Mouse (Mus musculus) heart, postnatal 10 days (tissue): ENCODE results near the gene Gatc. TPM values are rescaled to one million over a fixed set of nuclear protein-coding genes. Genes with fewer than 3 reads are reported as not detected.
"Not testable (repeated sequence)": the region's sequence is repeated elsewhere in the genome, so short reads cannot be mapped to it uniquely, and the experiment has no call there.

Experiments
- DNase-seq, 2 experiments: peaks; one replicate each; pipeline ENCODE4 v3.0.0; 2021
- intact Hi-C: fragments of 180-260 bp; cut with DNase I; formaldehyde crosslinking; loops from one replicate; pipeline ENCODE4 v1.15.1; 2025
- total RNA-seq, 2 experiments: library from RNA; stranded (reverse); gene quantifications; 2 replicates each; pipeline ENCODE4 v1.2.3; 2021

Gatc gene
- total RNA-seq, 2 experiments from 2014 or later, result 16.7 to 18.2 TPM

DNA sequence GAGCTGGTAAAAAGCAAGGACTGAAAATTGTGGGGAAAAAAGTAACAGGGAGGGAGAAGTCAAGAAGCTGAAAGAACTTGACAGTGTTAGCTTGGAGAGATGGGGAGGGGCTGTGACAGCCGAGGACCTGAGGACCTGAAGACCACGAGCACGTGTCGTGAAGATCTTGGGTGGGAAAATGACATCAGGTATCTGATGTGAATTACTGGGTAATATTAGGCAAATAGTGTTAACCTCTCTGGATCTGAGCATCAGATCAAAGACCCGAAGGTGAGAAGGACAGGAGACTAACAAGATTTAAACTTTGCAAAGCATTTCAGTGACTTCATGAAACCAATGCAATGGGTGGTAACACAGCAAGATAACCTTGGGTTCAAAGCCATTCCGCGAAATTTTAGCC is 971 bp downstream of the Gatc start:
- DNase-seq, result no peak
- intact Hi-C loops, result loop anchor here (2.0 to 5.0 kb wide), 3 partner anchors 13 to 58 kb away; partner anchors contain the start of genes Dynll1 and Srsf9

DNA sequence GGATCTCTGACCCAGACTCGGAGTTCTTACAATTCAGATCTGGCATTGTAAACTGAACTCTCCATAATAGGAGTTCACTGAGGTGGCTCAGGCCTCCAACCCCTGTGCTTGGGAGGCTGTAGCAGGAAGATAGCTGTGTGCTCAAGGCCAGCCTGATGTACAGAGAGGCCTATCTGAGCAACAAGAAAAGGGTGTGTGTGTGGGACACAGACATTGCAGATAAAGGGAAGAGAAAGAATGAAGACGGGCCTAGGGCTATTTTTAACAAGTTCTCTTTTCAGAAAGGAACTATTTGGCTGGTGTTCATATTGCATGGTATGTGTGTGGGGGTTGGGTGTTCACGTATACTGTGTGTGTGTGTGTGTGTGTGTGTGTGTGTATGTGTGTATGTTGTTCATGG is 7.4 kb downstream of the Gatc start:
- intact Hi-C loops, result no loop called here
- DNase-seq, result no peak

DNA sequence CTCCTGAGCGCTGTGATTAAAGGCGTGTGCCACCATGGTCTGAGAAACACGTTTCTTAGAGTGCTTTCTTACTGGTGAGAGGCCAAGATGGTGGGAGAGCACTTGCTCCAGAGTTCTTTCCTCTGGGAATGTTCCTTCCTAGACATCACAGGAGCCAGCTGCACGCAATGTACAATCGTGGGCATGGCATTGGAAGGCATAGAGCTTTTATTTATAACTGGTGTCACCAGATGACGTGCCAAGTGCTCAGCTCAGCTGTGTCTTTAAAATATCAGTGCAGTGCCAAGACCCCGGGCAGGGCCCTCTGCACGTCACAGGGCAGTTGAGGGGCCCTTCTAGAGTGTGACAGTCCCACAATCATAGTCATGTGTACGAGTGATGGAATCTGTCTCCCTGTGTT is 10.0 kb downstream of the Gatc start:
- DNase-seq, result peak in 1 of 2 experiments; percentile 39
- intact Hi-C loops, result no loop called here

DNA sequence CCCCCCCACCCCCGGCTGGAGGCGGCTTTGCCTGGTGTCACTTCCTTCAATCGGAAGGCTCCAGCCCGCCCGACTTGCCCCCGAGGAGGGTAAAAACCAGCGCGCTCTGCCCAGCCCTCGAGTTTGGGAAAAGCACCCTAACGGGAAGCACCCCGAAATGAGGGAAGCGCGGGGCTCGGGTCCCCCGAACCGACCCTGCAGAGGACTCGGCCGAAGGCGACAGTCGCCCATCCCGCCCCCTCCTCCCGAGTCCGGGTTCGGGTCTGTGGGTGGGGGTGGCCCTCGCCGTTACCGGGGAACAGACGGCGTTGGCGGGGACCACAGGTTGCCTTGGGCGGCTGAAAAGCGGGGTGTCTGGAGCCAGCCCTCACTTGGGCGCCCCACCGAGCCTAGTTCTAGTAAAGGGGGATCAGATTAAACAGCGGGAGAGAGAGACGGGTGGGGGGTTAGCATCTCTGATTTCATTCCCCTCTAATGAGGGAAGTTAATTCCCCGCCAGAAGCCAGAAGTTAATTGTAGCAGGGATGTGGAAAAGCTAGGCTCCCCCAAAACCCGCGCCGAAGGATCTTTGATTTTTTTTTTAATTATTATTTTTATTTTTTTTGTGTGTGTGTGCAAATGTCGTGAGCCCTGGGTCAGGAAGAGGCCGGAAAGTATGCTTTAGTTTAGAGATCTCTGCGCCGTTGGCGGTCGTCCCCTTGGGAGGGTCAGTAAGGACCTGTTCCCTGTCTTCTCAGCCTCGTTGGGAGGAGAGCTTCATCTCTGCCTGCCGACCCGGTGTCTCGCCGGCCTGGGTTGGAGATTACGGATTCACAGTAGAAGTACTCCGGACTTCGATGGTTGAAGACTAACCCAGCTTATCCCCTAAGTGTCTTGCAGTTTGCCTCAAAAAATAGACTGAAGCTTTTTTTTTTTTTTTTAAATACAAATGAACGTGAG is 13.1 kb downstream of the Gatc start:
- DNase-seq, result peak; percentile 42 to 47
- intact Hi-C loops, result loop anchor here (1.0 to 5.0 kb wide), 3 partner anchors 13 to 36 kb away; partner anchors contain the start of genes Dynll1, Gatc and Triap1

DNA sequence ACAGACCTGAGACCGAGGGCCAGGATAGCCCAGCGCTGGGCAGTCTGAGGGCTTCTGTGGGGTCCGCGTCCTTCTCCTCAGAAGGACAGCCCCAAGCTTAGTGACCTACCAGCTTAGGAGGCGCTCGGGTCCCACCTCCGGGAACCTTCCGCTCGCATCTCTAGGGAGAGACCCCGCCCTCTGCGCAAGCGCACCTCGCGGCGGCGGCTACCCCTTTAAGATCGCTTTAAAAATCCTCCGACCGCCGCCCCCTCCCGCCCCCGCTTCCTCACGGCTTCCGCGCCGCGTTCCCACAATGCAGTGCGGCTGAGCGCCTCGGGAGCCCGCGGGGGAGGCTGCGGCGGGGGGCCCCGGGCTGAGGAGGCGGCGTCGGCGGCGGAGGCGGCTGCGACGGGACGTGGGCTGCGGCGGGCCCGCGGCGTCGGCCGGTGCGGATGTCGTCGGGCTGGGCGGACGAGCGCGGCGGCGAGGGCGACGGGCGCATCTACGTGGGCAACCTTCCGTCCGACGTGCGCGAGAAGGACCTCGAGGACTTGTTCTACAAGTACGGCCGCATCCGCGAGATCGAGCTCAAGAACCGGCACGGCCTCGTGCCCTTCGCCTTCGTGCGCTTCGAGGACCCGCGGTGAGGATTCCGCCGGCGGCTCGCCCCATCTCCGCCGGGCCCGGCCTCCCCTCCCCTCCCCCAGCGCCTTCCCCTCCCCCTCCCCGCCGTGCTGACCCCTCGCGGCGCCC is 13.9 kb downstream of the Gatc start, which contains the start of gene Srsf9:
TSS of gene Srsf9 (plus strand) at position 303 of the 735 bp plus-strand sequence.
- intact Hi-C loops, result loop anchor here (1.0 to 5.0 kb wide), 3 partner anchors 14 to 35 kb away; partner anchors contain the start of genes Dynll1, Gatc and Triap1
- DNase-seq, result peak; percentile 97

DNA sequence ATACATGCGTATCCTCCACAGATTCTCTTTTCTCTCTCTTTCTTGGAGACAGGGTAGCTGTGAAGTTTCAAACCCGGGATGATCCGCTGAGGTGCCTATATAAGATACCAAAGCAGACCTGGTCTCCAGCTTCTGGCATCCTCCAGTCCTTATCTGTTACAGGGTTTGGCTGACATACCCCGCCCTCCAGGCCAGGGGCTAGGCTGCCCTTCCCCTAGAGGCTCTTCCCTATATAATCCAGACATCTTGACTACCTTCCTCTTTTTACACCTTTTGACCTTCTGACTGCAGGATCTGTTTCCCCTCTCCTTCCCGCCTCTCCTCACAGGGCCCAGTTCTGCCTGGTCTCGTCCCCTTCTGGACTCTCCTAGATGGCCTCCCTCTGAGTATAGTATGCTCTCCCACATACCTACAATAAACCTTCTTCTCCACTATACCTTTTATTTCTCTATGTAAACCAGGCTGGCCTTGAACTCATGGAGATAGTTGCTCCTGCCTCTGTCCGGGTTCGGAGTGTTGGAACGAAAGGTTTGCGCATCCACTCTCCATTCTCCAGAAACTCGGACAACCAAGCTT is 14.6 kb downstream of the Gatc start:
- intact Hi-C loops, result loop anchor here (2.0 to 5.0 kb wide), 2 partner anchors 14 to 34 kb away; partner anchors contain the start of genes Gatc and Triap1

DNA sequence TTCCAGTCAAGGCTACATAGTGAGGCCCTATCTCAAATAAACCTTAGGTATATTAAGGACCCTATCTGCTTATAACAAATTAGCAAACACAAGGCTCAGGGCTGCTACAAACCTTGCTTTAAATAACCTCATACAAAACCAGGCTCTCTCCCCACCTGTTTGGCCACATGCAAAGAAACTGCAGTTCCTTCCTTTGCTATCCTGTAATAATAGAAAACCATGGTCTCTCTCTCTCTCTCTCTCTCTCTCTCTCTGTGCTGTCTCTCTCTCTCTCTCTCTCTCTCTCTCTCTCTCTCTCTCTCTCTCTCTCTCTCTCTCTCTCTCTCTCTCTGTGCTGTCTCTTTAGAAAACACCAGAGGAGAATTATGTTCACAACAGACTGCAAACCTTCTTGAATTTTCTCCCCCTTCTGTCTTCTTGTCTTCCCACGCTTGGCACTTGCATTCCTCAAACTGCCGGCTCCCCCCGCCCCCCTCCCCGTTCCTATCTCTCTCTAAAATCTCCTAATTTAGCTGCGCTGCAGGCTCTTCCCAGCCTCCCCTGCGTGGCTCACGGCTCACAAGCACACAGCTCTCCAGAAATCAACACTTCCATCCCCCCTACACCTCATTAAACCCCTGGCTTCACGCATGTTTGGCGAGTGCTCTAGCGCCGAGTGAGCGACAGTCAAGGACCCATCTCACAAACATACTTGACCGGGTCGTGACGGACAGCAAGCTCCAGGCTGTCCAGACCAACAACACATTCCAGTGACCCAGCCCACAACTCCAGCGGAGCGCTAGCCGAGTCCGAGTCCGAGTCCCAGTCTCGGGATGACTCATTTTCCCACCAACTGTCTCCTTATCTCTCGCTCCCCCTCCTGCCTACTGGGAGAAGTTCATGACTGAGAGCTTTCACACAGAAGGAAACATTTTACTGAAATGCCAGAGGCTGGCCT is 21.7 kb downstream of the Gatc start:
- intact Hi-C loops, result loop anchor here (2.0 kb wide), 1 partner anchor 18 kb away; the partner anchor contains the start of gene Dynll1
- peak; percentile 83 to 84 for DNase-seq

More for the DNA sequence above, 14.6 kb downstream of the Gatc start:
- peak; percentile 29 to 42 for DNase-seq

DNA sequence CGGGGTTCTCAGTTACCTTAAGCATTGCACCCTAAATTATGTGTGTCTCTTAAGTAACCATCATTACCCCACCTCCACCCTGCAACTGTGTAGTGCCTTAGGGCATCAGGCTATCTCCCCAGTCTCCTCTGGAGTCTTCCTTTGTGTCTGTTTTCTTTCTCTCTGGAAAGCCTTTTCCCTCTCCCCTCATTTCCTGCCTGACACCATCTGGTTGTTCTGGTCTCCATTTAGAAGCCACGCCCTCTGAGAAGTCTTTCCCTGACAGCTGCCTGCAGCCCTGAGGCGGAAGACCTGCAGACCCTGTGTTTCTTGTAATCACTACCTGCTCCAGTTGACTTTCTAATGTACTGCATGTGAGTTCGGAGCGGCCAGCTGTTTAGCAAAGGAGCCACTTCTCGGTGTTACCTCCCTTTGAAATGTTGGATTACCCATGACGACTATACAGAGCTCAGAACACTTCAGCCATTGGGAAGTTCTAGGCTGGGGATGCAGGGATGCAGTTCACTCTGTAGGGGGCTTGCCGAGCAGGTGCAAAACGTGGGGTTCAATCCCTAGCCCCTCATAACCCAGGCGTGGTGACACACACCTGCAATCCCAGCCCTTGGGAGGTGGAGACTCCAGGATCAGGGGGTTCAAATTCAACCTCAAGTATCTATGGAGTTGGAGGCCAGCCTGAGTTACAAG is 23.2 kb downstream of the Gatc start:
- peak; percentile 34 to 35 for DNase-seq
- intact Hi-C loops, result loop anchor here (2.0 kb wide), 1 partner anchor 17 kb away; the partner anchor contains the start of gene Dynll1

DNA sequence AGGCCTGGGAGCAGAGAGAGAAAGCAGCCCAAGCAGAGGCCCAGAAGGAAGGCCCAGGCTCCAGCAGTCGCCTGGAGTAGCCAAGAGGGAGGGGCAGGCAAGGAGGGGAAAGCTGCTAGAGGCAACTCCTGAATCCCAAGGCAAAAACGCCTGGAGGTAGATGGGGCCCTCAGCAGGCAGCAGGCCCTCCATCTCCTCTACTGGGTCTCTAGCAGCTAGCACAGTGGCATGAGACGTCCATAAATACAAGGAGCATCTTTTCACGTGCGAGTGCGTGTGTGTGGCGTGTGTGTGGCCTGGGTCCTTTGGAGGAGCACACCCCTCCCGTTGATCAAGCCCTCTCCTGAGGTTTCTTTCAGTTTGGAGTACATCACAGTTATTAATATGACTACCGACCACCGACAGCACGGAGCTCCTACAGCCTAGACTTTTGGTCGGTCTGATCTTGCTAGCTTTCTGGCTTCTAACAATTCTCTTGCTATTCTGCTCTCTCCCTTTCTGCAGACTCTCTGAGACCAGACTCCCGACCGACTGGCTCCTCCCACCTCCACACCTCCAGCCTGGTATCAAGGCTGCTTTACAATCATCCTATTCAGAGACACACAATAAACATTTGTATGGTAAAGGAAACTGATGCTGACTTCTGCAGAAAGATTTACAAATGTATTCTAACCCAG is 23.9 kb downstream of the Gatc start:
- intact Hi-C loops, result no loop called here
- peak in 1 of 2 experiments; percentile 27 for DNase-seq

DNA sequence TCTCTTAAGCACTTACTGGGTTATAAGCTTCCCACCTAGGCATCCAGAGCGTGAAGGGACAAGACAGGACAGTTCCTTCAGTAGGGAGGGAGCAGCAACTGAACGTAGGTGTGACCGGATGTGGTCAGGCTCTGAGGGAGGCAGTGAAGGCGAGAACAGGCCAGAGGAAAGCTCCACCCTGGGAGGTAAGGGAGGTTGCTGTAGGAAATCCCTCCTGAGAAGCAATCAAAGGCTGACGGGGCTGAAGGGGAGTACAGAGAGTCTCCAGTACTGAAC is 27.4 kb downstream of the Gatc start:
- intact Hi-C loops, result no loop called here

DNA sequence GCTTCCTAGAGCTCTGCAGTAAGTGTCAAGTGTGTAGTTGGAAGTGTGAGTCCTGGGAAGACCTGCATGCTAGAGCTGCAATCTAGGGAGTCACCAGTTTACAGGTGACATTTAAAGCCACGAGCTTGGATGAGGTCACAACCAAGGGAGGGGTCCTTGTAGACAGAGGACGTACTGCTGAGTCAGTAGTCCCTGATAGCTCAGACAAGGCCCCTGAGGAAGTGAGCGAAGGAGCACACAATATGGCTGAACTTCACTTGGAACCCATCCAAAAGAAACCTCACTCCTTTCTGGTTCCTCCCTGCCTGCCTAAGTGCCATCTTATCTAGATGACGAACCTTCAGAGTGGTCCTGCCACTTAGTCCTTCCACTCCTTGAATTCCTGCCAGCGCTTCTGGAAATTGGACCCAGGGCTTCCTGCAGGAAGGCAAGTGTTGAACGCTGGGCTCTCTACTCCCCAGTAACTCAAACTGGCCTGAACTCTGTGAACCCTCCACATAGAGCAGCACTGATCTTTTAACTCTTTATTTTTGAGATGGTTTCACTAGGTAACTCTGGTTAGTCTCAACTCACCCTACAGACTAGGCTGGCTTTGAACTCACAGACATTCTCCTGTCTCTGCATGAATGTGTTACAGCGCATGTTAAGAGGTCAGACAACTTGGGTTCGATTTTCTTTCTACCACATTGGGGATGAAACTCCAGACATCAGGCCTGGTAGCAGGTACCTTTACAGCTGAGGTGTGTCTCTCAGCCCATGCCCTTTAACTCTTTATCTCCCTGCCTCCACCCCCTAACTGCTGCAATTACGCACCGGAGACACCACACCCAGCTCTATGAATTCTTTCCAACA is 27.9 kb downstream of the Gatc start:
- DNase-seq, result no peak
- intact Hi-C loops, result no loop called here

More for the DNA sequence above, 27.4 kb downstream of the Gatc start:
- DNase-seq, result no peak

DNA sequence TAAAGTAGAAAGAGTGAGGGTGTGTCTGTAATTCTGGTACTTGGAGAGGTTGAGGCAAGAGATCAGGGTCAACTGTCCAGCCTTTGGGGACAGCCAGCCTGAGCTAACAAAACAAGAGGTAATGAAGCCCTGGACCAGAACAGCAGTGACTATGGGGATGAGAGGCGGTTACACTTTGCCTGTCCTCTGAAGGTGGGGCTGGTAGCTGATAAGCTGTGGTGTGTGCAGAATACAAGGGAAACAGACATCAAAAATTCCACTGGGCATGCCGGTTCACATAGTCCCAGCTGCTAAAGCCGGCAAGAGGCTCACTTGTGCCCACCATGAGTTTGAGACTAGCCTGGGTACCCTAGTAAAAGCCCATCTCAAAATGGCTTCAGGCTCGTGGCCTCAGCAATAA is 28.6 kb downstream of the Gatc start:
- DNase-seq, result no peak
- intact Hi-C loops, result no loop called here

DNA sequence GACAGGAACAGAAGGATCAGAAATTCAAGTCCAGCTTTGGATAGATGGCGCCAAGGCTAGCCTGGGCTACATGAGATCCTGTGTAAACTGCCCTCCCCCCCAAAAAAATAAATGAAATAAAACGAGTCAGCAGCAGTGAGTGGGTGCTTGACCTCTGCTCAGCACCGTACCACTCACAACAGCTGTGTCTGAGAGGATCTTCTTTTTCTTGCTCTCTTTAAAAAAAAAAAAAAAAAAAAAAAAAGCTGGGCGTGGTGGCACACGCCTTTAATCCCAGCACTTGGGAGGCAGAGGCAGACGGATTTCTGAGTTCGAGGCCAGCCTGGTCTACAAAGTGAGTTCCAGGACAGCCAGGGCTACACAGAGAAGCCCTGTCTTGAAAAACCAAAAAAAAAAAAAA is 38.8 kb downstream of the Gatc start:
- intact Hi-C loops, DNase-seq: not testable (repeated sequence)

DNA sequence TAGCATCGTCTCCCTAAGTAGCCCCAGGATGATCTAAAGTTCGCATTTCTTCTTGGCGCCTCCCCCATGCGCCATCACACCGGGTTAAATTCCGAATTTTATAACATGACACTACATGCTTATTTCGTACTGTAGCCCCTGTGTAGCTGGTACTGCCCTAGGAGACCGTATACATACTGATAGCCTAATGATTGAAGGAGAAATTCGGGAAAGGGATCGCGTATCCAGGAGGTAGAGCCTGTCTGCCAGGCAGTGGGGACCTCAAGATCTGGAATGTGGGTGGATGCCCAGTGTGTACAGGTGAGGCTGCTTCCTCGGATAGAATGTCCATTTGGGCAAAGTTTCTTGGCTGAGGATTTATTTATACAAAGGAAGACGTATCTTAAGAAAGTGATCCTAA is 39.4 kb downstream of the Gatc start:
- DNase-seq, result peak in 1 of 2 experiments; percentile 13
- intact Hi-C loops, result loop anchor here (2.0 kb wide), 4 partner anchors 17 to 47 kb away; partner anchors contain the start of genes Coq5, Cox6a1, Gatc and Triap1

DNA sequence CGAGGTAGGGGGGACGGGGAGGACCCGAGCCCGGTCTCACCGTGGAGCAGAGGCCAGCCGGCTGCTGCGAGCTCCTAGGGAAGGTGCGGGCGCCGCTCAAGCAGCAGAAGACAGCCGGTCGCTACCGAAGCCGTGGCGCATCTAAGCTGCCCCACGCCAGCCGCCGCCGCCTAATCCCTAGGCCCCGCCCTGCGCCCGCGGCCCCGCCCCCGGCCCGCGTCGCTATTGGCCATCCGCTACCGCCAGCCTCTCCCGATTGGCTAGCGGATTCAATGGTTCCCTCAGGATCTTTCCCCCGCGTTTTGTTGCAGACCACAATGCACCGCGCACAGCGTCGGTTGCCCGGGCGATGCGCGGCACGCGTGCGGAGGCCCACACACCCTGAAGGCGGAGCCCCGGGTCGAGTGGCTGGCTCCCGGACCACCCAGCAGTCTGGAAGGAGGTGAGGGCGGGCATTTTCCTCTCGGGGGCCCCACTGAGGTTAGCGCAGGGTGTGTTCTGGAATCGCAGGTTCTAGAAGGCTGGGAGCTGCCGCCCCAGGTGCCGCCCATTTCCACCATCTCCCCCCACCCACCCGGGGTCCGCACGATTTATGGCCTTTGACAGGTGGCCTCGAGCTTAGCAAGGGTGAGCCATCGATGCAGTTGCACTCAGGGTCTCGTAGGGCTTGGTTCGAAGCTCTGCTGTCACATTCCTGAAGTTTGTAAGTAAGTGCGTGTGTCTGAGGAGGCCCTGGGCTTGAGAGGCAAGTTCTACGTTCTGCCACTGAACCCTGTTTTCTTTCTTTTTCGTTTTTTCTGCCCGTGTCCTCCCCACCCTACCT is 40.0 kb downstream of the Gatc start, which contains the start of gene Dynll1:
TSS of gene Dynll1 (minus strand) at position 208 of the 823 bp plus-strand sequence.
- intact Hi-C loops, result loop anchor here (1.0 to 2.0 kb wide), 5 partner anchors 18 to 48 kb away; partner anchors contain the start of genes Coq5, Cox6a1, Gatc and Srsf9
- DNase-seq, result peak; percentile 100

DNA sequence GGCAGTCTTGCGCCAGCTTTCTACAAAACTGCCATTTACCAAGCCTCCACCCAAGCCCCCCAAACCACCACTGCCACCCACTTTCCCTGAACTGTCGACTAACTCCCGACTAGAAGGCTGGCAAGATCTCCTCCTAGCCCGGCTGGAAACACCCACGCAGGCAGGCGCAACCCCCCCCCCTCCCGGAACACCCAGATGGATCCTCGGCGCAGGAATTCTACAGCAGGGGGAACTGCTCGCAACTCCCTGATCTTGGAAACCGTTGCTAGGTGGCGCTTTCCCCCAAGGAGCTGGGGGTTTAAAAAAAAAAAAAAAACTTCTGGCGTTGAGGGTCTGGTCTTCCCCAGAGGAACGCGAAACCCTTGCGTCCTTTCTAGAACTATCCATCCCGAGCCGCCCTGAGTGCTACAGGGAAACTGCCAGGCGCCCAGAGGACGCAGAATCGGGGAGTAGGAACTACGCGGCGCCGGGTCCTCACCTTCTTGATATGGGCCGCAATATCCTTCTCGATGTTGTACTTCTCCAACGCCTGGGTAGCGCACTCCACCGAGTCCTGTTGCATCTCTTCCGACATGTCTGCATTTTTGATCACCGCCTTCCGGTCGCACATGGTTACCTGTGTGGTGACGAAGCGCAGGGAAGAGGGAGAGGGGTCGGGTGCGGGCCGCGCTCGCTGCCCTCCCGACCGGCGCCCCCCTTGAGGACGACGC is 40.8 kb downstream of the Gatc start:
- intact Hi-C loops, result loop anchor here (1.0 to 2.0 kb wide), 5 partner anchors 19 to 49 kb away; partner anchors contain the start of genes Coq5, Cox6a1, Gatc and Srsf9
- peak; percentile 76 for DNase-seq
